Mouse (Mus musculus) 416B (cell line): Measurements from ENCODE around the gene Ntrk3.
A peak's percentile ranks its signal among the peaks of the same experiment; 100 is the strongest.

ENCODE experiments used
- DNase-seq: peaks from one replicate; pipeline ENCODE4 v3.0.0; 2011; ENCODE audit warnings: low read depth

Ntrk3 gene

GRCm38 (mm10) chr7:78720989-78721816 lies 16.6 kb downstream of the Ntrk3 start:
- DNase-seq: peak; percentile 8

GRCm38 (mm10) chr7:78719795-78720460 lies 17.9 kb downstream of the Ntrk3 start:
- DNase-seq: no peak

- DNase-seq: peak; percentile 71
These were observed 18.7 kb downstream of the Ntrk3 start for GRCm38 (mm10) chr7:78719117-78719516.

DNA sequence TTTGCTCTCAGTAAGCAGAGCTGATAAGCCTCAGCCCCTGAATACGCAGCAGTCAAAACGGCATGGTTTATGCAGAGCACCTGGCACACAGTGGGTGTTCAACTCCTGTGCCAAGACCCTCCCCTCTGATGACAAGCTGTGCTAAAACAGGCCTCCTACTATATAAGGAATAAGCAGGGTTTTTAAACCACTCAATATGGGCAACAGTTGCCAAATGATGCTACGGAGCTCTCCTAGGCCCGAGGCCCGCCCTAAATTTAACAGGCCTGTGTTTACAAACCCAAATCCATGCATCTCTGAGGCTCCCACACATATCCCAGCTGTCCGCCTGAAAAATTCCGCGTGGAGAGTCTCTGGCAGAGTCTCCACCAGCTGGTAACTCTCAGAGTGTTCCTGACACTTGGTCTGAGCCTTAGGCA lies 19.6 kb downstream of the Ntrk3 start:
- no peak for DNase-seq

DNA sequence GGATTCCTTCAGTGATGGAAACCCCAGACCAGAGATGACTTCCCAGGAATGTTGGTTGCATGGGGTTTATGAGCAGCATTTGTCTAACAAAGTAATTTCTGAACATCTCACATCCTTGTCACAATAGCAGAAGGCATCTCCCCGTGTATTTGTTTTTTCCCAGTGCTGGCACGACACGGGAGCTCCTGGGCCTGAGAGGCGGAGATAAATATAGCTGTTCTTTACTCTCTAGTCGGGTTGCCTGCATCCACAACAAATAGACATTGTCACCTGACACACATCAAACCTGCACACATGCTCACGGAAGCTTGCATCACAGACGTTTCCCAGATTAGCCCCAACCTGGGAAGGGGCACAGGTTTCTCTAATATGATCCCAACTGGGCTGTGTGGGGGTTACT lies 30.1 kb downstream of the Ntrk3 start:
- DNase-seq: no peak

GRCm38 (mm10) chr7:78707122-78707521 lies 30.7 kb downstream of the Ntrk3 start:
- DNase-seq: no peak

DNA sequence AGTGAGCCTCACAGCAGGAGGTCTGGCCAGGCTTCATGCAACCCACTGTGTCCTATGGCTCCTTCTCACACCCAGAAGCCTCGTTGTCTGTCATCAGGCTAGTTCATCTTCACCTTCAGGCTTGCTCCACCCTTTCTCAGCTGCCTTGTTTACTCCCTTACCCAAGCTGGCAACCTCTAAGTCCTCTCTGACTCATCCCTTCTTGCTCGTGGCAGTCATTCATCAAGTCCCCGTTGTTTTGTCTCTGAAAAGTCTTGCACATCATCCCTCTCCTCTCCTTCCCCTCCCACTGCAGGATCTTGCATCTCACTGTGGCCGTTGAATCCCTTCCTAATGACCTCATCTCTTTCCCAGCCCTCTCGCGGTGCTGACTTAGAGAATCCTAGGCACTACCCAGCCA lies 35.1 kb downstream of the Ntrk3 start:
- DNase-seq: no peak

GRCm38 (mm10) chr7:78695200-78695599 lies 42.6 kb downstream of the Ntrk3 start:
- DNase-seq: no peak

DNA sequence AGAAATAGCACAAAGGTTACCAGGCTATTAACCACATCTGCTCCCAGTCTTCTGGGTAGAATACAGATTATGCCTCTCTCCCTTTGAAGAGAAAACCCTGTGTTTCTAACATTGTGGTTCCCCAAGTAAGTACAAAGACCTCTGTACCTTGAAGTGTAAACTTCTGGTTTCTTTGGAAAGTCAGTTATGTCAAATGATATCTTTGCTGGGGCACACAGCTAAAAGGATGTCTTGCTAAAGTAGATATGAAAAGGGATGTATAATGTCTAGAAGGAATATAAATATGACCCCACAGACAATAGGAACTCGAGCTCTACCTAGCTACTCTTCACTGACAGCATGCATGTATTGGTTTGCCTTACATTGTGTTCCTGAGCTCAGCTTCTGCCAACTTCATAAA lies 44.7 kb downstream of the Ntrk3 start:
- no peak for DNase-seq

DNA sequence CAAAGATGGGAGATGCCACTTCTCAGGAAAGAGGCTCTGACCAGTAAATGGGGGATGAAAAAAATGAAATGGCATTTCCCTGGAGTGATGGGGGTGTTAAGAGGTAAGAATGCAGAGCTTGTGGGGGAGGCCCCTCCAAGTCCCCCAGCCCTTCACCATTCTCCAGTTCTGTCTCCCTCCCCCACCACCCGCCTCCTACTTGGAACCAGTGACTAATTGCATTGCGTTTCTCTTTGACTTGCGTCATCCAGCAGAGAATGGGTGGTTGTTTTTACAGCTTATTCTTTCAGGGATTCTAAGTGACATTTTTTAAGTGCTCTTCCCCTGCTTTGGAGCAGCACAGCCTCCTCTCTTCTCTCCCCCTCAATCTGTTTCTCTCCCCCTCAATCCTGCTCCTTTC lies 46.9 kb downstream of the Ntrk3 start:
- peak; percentile 21 for DNase-seq

DNA sequence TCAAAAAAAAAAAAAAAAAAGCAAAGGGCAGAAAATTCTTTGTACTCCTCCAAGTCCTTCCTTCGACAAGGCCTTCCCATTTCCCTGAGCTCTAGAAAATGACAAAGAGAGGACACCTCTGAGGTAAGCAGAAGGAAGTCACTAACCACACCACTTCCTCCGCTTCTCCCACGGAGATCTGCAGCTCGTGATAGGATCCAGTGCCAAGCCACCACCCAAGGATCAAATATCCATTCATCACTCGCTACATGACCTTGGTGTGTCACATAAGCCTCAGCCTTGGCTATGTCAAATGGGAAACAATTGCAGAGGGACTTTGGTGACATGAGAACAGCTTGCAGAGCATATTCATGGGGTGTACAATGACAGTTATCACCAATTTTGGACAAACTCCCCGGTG lies 52.9 kb downstream of the Ntrk3 start:
- DNase-seq: peak; percentile 97

- DNase-seq: no peak
These were observed 56.9 kb downstream of the Ntrk3 start for GRCm38 (mm10) chr7:78680871-78681270.

GRCm38 (mm10) chr7:78669407-78669806 lies 68.4 kb downstream of the Ntrk3 start:
- DNase-seq: no peak

DNA sequence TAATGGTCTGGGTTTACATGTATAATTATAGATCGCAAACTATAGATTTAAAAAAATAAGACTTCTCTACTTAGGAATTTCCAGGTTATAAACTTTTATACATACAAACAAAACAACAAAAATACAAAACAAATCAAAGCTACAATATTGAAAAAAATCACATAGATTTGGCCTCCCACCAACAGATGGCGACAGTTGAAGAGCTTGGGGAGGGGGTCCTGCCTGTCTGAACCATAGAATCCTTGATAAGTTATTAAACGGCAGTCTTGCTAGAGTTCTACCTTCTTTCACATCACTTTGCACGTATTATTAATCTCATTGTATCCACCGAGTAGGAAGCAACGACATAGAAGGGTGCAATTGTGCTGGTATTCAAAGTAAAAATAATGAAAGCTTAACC lies 68.9 kb downstream of the Ntrk3 start:
- DNase-seq: no peak

DNA sequence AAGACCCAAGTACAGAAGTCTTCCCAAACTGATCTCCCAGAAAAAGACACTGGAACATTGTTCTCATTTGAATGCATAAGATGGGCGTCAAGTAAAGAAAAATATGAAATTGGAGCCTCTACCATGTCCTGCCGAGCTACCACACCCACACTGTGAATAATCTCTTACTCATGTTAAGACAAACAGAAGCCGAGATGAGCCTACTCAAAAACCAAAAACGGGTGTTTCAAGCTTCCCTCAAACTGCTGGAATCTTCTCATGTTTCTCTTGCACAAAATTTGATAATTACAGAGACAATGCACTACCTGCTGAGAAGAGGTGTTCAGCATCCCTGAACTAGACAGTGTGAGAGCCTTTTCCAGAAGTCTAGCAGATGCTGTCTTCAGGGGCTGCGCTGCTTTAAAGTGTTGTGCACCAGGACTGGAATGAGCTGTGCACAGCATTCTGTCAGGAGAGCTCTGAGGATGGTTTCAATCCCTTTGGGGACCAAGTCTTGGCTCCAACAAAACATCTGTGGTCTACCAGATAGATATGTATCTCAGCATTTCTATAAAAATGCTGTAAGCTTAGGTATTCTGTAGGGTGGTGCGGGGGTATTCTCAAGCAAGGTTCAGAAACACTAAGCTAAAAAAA lies 69.7 kb downstream of the Ntrk3 start:
- DNase-seq: peak; percentile 13

DNA sequence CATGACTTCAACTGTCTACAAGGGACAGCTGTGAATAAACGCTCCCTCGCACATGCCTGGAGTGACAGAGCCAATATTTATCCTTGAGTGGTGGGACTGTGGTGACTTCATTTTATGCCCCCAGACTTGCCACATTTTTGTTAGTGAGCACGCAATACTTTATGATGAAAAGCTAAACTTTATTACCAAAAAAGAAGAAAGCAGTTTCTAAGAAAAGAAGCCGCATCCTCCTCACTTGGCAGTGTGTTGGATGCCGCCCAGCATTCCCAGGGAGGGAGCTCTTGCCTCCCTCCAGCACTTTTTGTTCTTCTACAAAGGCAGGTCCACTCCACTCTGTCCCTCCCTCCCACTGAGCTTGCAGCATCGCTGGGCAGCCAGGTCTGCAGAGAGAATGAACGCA lies 77.0 kb downstream of the Ntrk3 start:
- no peak for DNase-seq

GRCm38 (mm10) chr7:78659846-78660245 lies 78.0 kb downstream of the Ntrk3 start:
- DNase-seq: no peak

- DNase-seq: no peak
These were observed 79.8 kb downstream of the Ntrk3 start for GRCm38 (mm10) chr7:78658026-78658425.

- DNase-seq: no peak
These were observed 81.6 kb downstream of the Ntrk3 start for GRCm38 (mm10) chr7:78656181-78656580.

DNA sequence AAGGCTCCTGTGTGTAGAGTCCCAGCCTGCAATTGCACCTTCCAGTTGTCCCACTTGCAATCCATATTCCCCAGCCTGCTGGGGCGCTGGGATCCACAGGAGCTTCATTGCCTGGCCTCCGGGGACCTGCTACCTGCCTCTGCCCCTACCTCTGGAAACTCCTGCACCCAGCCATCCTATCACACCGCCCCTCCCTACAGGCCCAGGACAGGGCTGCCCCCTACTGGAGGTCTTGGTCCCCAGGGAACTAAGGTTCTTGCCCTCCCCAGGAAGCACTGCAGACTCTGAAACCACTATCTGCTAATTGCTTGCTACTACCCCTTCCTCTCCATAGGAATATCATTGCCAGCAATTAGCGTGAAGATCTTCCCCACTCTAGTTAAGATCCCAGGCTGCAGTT lies 84.1 kb downstream of the Ntrk3 start:
- DNase-seq: no peak

GRCm38 (mm10) chr7:78652296-78652695 lies 85.5 kb downstream of the Ntrk3 start:
- DNase-seq: peak; percentile 17

DNA sequence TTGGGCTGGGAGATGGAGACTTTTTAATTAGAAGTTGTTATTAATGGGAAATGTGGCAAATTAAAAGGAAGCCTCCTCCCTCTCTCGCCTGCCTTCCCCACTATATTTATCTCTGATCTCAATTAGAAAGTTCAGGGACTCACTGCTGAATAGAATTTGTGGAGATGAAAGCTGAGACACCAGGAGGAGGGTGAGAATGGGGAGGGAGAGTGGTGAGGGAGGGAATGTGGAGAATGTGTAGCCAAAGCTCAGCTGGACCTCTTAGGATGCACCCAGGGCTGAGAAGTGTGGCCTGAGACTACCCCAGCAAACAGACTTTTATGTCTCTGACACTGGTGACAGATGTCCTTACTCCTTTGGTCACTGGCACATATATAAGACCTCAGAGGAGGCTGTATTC lies 86.3 kb downstream of the Ntrk3 start:
- no peak for DNase-seq

GRCm38 (mm10) chr7:78643667-78644066 lies 94.1 kb downstream of the Ntrk3 start:
- DNase-seq: peak; percentile 36
